9 mouse cellular contexts compared by ENCODE assay signal in genomic region chrX:136214729-136215677, GRCm38 (mm10). TPM values are rescaled to one million over a fixed set of nuclear protein-coding genes. Genes with fewer than 3 reads are reported as not detected.
DNase-seq lines count a peak whose midpoint lies in the region; ATAC-seq and TF ChIP-seq lines count a peak whose summit lies in the region.
"Not testable (repeated sequence)": the region's sequence is repeated elsewhere in the genome, so short reads cannot be mapped to it uniquely, and the experiment has no call there.
"Had no signal": no experiment of that assay in that cellular context is flagged by ENCODE, and none has a peak within 500 bp of the region (broad histone marks: within the 10 kb centered on the region; RNA-seq: fewer than 3 reads in every experiment).

TSS of gene Tceal7 (plus strand) at chrX:136214779.
TSS of gene Bex1 (minus strand) at chrX:136215513.

- peak within 1 kb of the TSS; percentile 39 for H3K4me2 ChIP-seq in forebrain, embryonic 15.5 days (replicated peaks)
- H3K4me2 ChIP-seq in heart, embryonic 12.5 days, result peak within 1 kb of the TSS; percentile 63
- H3K4me2 ChIP-seq in hindbrain, embryonic 16.5 days (ENCODE audit: low read length), result peak within 1 kb of the TSS; percentile 36
- peak within 1 kb of the TSS; percentile 59 for H3K4me2 ChIP-seq in limb, embryonic 13.5 days (replicated peaks)

- not testable (repeated sequence) for TF ChIP-seq CTCF in olfactory bulb, adult 2 months (IDR thresholded peaks at IDR 0.05; ENCODE audit: insufficient read depth, low read depth, low read length)

- H3K27ac ChIP-seq in forebrain, embryonic 15.5 days (replicated peaks); hindbrain, embryonic 16.5 days (ENCODE audit: low read depth, low read length); limb, embryonic 13.5 days; olfactory bulb, adult 2 months (ENCODE audit: insufficient read depth, low read depth, low read length): not testable (repeated sequence)
- peak within 1 kb of the TSS; percentile 75; the same call in 1 of the 2 replicates for H3K27ac ChIP-seq in heart, embryonic 12.5 days (ENCODE audit: poor library complexity, severe bottlenecking)

- not testable (repeated sequence) for H3K36me3 ChIP-seq in forebrain, embryonic 15.5 days; heart, embryonic 12.5 days; hindbrain, embryonic 16.5 days (ENCODE audit: control insufficient read depth, insufficient read depth, low read length); limb, embryonic 13.5 days

- H3K4me3 ChIP-seq in forebrain, embryonic 15.5 days, result peak within 1 kb of the TSS; percentile 45
- peak within 1 kb of the TSS; percentile 54 for H3K4me3 ChIP-seq in heart, embryonic 12.5 days
- peak within 1 kb of the TSS; percentile 41 for H3K4me3 ChIP-seq in hindbrain, embryonic 16.5 days (ENCODE audit: low read length)
- H3K4me3 ChIP-seq in limb, embryonic 13.5 days, result peak within 1 kb of the TSS; percentile 42
- peak within 1 kb of the TSS; percentile 48 for H3K4me3 ChIP-seq in olfactory bulb, adult 2 months (ENCODE audit: insufficient read depth, low read depth, low read length)

- peak; percentile 35 for DNase-seq in R1 (ENCODE audit: low read depth, low spot score)
- peak; percentile 5 for DNase-seq in embryo, embryonic 11 days

- 21% methylated on average over 18 of the region's 67 CpGs for WGBS in forebrain, embryonic 15.5 days
- WGBS in heart, embryonic 12.5 days, result 30% methylated on average over 24 of the region's 67 CpGs
- WGBS in hindbrain, embryonic 16.5 days, result 14% methylated on average over 13 of the region's 67 CpGs
- 15% methylated on average over 9 of the region's 67 CpGs for WGBS in limb, embryonic 13.5 days
- WGBS in olfactory bulb, adult 2 months, result 22% methylated on average over 21 of the region's 67 CpGs

- not testable (repeated sequence) for H3K27me3 ChIP-seq in forebrain, embryonic 15.5 days; heart, embryonic 12.5 days (replicated peaks); hindbrain, embryonic 16.5 days (replicated peaks; ENCODE audit: control insufficient read depth, insufficient read depth, low read length); limb, embryonic 13.5 days

- peak; percentile 96 for ATAC-seq in forebrain, embryonic 15.5 days (replicated peaks)
- peak; percentile 91 for ATAC-seq in heart, embryonic 12.5 days (ENCODE audit: insufficient number of reproducible peaks, low FRiP score)
- peak; percentile 97 for ATAC-seq in hindbrain, embryonic 16.5 days
- peak; percentile 86 for ATAC-seq in limb, embryonic 13.5 days (ENCODE audit: low FRiP score, low read depth)
- peak; percentile 77 for ATAC-seq in megakaryocyte-erythroid progenitor cell, adult 5-6 weeks (replicated peaks; ENCODE audit: low FRiP score, low TSS enrichment, poor library complexity, severe bottlenecking)

- not testable (repeated sequence) for H3K4me1 ChIP-seq in forebrain, embryonic 15.5 days; heart, embryonic 12.5 days (replicated peaks); hindbrain, embryonic 16.5 days (ENCODE audit: control insufficient read depth, insufficient read depth, low read depth, low read length); limb, embryonic 13.5 days; olfactory bulb, adult 2 months (ENCODE audit: control insufficient read depth, insufficient read depth, low read length)

- TF ChIP-seq POLR2A in olfactory bulb, adult 2 months (IDR thresholded peaks at IDR 0.05; ENCODE audit: insufficient read depth, low read depth, low read length), result not testable (repeated sequence)

- peak within 1 kb of the TSS; percentile 46 for H3K9ac ChIP-seq in forebrain, embryonic 15.5 days (replicated peaks)
- peak within 1 kb of the TSS; percentile 70; the same call in 1 of the 2 replicates for H3K9ac ChIP-seq in heart, embryonic 12.5 days
- peak within 1 kb of the TSS; percentile 19 for H3K9ac ChIP-seq in hindbrain, embryonic 16.5 days (ENCODE audit: low read depth, low read length)
- not testable (repeated sequence) for H3K9ac ChIP-seq in limb, embryonic 13.5 days

- H3K9me3 ChIP-seq in forebrain, embryonic 15.5 days; heart, embryonic 12.5 days (replicated peaks); hindbrain, embryonic 16.5 days (ENCODE audit: control insufficient read depth, low read length); limb, embryonic 13.5 days: not testable (repeated sequence)

RNA-seq across cellular contexts. Expression of gene Tceal7, which starts in this region (rescaled TPM):
- 1.3 and 1.4 TPM in 2 replicates for polyA plus RNA-seq in forebrain, embryonic 15.5 days (2015; fragmentation: Nextera tagmentation; extraction: Ambion mirVana)
- 9.2 and 10.6 TPM in 2 replicates for polyA plus RNA-seq in heart, embryonic 12.5 days (2016; fragmentation: Nextera tagmentation; extraction: Ambion mirVana)
- polyA plus RNA-seq in hindbrain, embryonic 16.5 days (2015; fragmentation: Nextera tagmentation; extraction: Ambion mirVana), result 2.9 and 14.2 TPM in 2 replicates
- 49.4 and 53.9 TPM in 2 replicates for polyA plus RNA-seq in limb, embryonic 13.5 days (2015; fragmentation: Nextera tagmentation; extraction: Ambion mirVana)
- not detected in 2 replicates for total RNA-seq in megakaryocyte-erythroid progenitor cell, adult 5-6 weeks (2014; fragmentation: Nextera tagmentation)
- total RNA-seq in megakaryocyte-erythroid progenitor cell, adult 5-6 weeks (2017), result not detected in 2 replicates
- polyA plus RNA-seq in olfactory bulb, adult 2 months (2012; ENCODE audit: insufficient read depth, insufficient read length, low replicate concordance, missing spikeins), result not detected in 2 replicates
- polyA plus RNA-seq: C2C12 had no signal

RNA-seq across cellular contexts. Expression of gene Bex1, which starts in this region (rescaled TPM):
- polyA plus RNA-seq in forebrain, embryonic 15.5 days (2015; fragmentation: Nextera tagmentation; extraction: Ambion mirVana), result 199 and 201 TPM in 2 replicates
- polyA plus RNA-seq in heart, embryonic 12.5 days (2016; fragmentation: Nextera tagmentation; extraction: Ambion mirVana), result 208 and 215 TPM in 2 replicates
- polyA plus RNA-seq in hindbrain, embryonic 16.5 days (2015; fragmentation: Nextera tagmentation; extraction: Ambion mirVana), result 273 and 301 TPM in 2 replicates
- polyA plus RNA-seq in limb, embryonic 13.5 days (2015; fragmentation: Nextera tagmentation; extraction: Ambion mirVana), result 102 and 103 TPM in 2 replicates
- not detected in 2 replicates for total RNA-seq in megakaryocyte-erythroid progenitor cell, adult 5-6 weeks (2014; fragmentation: Nextera tagmentation)
- total RNA-seq in megakaryocyte-erythroid progenitor cell, adult 5-6 weeks (2017), result 7.1 TPM in 1 of 2 replicates, not detected in the other
- polyA plus RNA-seq in olfactory bulb, adult 2 months (2012; ENCODE audit: insufficient read depth, insufficient read length, low replicate concordance, missing spikeins), result 721 TPM in 1 of 2 replicates, not detected in the other
- polyA plus RNA-seq: C2C12 had no signal
